Mouse (Mus musculus) cerebellum, adult 9-11 months (tissue): ENCODE measurements at regions not wholly inside any gene's neighbourhood (a gene's known extent, or its start where the extent isn't known, plus 50 kb on each side); places are given as distances from the start of the nearest gene placed in this dataset.
A peak's percentile ranks its signal among the peaks of the same experiment; 100 is the strongest.
"Not testable (repeated sequence)": the region's sequence is repeated elsewhere in the genome, so short reads cannot be mapped to it uniquely, and the experiment has no call there.

Experiments
- DNase-seq: peaks from one replicate; pipeline ENCODE4 v3.0.0; 2022

- DNase-seq: not testable (repeated sequence)
Measured at GRCm38 (mm10) chr17:27279491-27280288, 75.4 kb upstream of the Lemd2 start.

- DNase-seq: not testable (repeated sequence)
Measured at GRCm38 (mm10) chr17:27277786-27278185, 73.5 kb upstream of the Lemd2 start.

GRCm38 (mm10) chr17:27271756-27272155 is 67.5 kb upstream of the Lemd2 start:
- DNase-seq: peak; percentile 4

GRCm38 (mm10) chr17:27270776-27271175 is 66.5 kb upstream of the Lemd2 start:
- peak; percentile 1 for DNase-seq

GRCm38 (mm10) chr17:27264607-27265006 is 60.3 kb upstream of the Lemd2 start:
- DNase-seq: peak; percentile 1

- peak; percentile 1 for DNase-seq
Measured at GRCm38 (mm10) chr17:27262607-27263006, 58.3 kb upstream of the Lemd2 start.

GRCm38 (mm10) chr17:27261981-27262380 is 57.7 kb upstream of the Lemd2 start:
- DNase-seq: peak; percentile 10

GRCm38 (mm10) chr17:27261251-27261650 is 57.0 kb upstream of the Lemd2 start:
- DNase-seq: no peak

- DNase-seq: no peak
Measured at GRCm38 (mm10) chr17:27260116-27260515, 55.8 kb upstream of the Lemd2 start.

- DNase-seq: no peak
Measured at GRCm38 (mm10) chr17:27257345-27257744, 53.1 kb upstream of the Lemd2 start.

- no peak for DNase-seq
Measured at GRCm38 (mm10) chr17:27255804-27256203, 51.5 kb upstream of the Lemd2 start.
